Mouse (Mus musculus) G1E (cell line): ENCODE measurements around the gene Ccnjl.

Experiments used
- CTCF ChIP-seq: IDR thresholded peaks from 2 replicates; pipeline ENCODE4 v1.5.1; 2012; ENCODE audit warnings: low read depth, low read length, inconsistent platforms, mixed read lengths
- GATA1 ChIP-seq: IDR thresholded peaks from 2 replicates; pipeline ENCODE4 v1.6.1; 2012; ENCODE audit warnings: borderline replicate concordance, low read length, inconsistent platforms, mixed read lengths
- GATA2 ChIP-seq: IDR thresholded peaks from 2 replicates; pipeline ENCODE4 v1.6.1; 2012; ENCODE audit warnings: low read depth, low read length, inconsistent platforms, borderline replicate concordance
- POLR2AphosphoS5 ChIP-seq: IDR thresholded peaks from 2 replicates; pipeline ENCODE4 v1.6.1; 2012; ENCODE audit warnings: low read depth, low read length, inconsistent platforms; ENCODE audit not compliant: insufficient replicate concordance

DNA sequence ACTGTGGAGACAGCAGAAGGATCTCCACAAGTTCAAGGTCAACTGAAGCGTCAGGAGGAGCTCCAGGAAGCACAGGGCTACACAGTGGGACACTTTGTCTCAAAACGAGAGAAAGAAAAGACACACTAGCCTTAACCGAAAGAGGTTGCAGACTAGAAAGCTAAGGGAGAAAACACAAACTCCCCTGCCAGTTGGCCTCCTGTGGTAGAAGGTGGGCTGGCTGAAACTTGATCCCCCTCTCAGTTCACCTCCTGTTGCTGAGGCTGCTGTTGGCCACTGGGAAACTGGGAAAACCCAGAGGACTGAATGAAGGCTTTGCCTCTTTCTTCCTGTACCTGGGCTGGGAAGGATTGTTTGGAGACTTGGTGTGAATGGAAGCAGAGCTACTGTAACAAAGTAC is 1.5 kb downstream of the Ccnjl start:
- TF ChIP-seq CTCF = no peak
- TF ChIP-seq GATA1 = no peak
- no peak for TF ChIP-seq GATA2
- no peak for TF ChIP-seq POLR2AphosphoS5
